Mouse (Mus musculus): ENCODE results near the gene Ndufaf1. TPM values are rescaled to one million over a fixed set of nuclear protein-coding genes. Genes with fewer than 3 reads are reported as not detected.
A peak's percentile ranks its signal among the peaks of the same experiment; 100 is the strongest.
"Not testable (repeated sequence)": the region's sequence is repeated elsewhere in the genome, so short reads cannot be mapped to it uniquely, and the experiment has no call there.

Gene Ndufaf1
- polyA plus RNA-seq, 1 experiment from 2014 or later: 40.3 TPM

- ATAC-seq (ENCODE audit: low FRiP score): no peak
- Histone ChIP-seq H3K36me3 (ENCODE audit: control insufficient read depth, insufficient read depth, low read length) (peaks cover 2% of the 10 kb centered on the region; the same call in 1 of the 2 replicates), H3K9me3 (ENCODE audit: control insufficient read depth, low read length) (no peaks in the 10 kb centered on the region), H3K4me2 (peak overlapping the region; percentile 14), H3K27ac (ENCODE audit: low read depth, low read length) (no peak overlapping the region), H3K9ac (ENCODE audit: low read length) (no peak overlapping the region), H3K4me3 (ENCODE audit: low read depth, low read length) (no peak overlapping the region), H3K27me3 (ENCODE audit: control insufficient read depth, insufficient read depth, low read length) (no peaks in the 10 kb centered on the region), H3K4me1 (ENCODE audit: control insufficient read depth, insufficient read depth, low read length) (peaks cover 19% of the 10 kb centered on the region)
- 93% methylated on average over 2 of the region's 2 CpGs for WGBS
- no peak for DNase-seq (ENCODE audit: low spot score, missing footprints)
Observed at GRCm38 (mm10) chr2:119621302-119621701, 41.3 kb downstream of the Ndufaf1 start.

- 19% methylated on average over 6 of the region's 6 CpGs for WGBS
Observed at GRCm38 (mm10) chr2:119619002-119619401, 43.6 kb downstream of the Ndufaf1 start.

GRCm38 (mm10) chr2:119618199-119618982, 44.2 kb downstream of the Ndufaf1 start, which contains the start of the genes Nusap1 and Oip5:
Gene Nusap1 (plus strand): TSS chr2:119618298.
Gene Oip5 (minus strand): TSS chr2:119618469.
- H3K27me3 ChIP-seq (ENCODE audit: control insufficient read depth, insufficient read depth, low read length): no peaks in the 10 kb centered on the region
- peak within 1 kb of the TSS; percentile 79 for H3K4me2 ChIP-seq
- under 1% methylated on average over 55 of the region's 55 CpGs for WGBS
- peak within 1 kb of the TSS; percentile 79 for H3K4me3 ChIP-seq (ENCODE audit: low read depth, low read length)
- no peaks in the 10 kb centered on the region for H3K36me3 ChIP-seq (ENCODE audit: control insufficient read depth, insufficient read depth, low read length)
- no peaks in the 10 kb centered on the region for H3K9me3 ChIP-seq (ENCODE audit: control insufficient read depth, low read length)
- ATAC-seq (ENCODE audit: low FRiP score) (peak; percentile 100), DNase-seq (ENCODE audit: low spot score, missing footprints) (peak; percentile 98)
- peak within 1 kb of the TSS; percentile 83 for H3K9ac ChIP-seq (ENCODE audit: low read length)
- H3K27ac ChIP-seq (ENCODE audit: low read depth, low read length): no peak within 1 kb of the TSS; the same call in 1 of the 2 replicates
- H3K4me1 ChIP-seq (ENCODE audit: control insufficient read depth, insufficient read depth, low read length): peaks cover 19% of the 10 kb centered on the region

More at GRCm38 (mm10) chr2:119619002-119619401, 43.6 kb downstream of the Ndufaf1 start:
- H3K9ac ChIP-seq (ENCODE audit: low read length): peak overlapping the region; percentile 53
- H3K4me3 ChIP-seq (ENCODE audit: low read depth, low read length): peak overlapping the region; percentile 79
- not testable (repeated sequence) for DNase-seq (ENCODE audit: low spot score, missing footprints); ATAC-seq (ENCODE audit: low FRiP score); H3K9me3 ChIP-seq (ENCODE audit: control insufficient read depth, low read length); H3K27ac ChIP-seq (ENCODE audit: low read depth, low read length); H3K27me3 ChIP-seq (ENCODE audit: control insufficient read depth, insufficient read depth, low read length); H3K36me3 ChIP-seq (ENCODE audit: control insufficient read depth, insufficient read depth, low read length)
- H3K4me1 ChIP-seq (ENCODE audit: control insufficient read depth, insufficient read depth, low read length): peaks cover 19% of the 10 kb centered on the region
- H3K4me2 ChIP-seq: peak overlapping the region; percentile 58

GRCm38 (mm10) chr2:119617841-119618198, 44.8 kb downstream of the Ndufaf1 start:
- Histone ChIP-seq H3K9ac (ENCODE audit: low read length) (peak overlapping the region; percentile 83), H3K4me2 (peak overlapping the region; percentile 79), H3K36me3 (ENCODE audit: control insufficient read depth, insufficient read depth, low read length) (no peaks in the 10 kb centered on the region), H3K4me3 (ENCODE audit: low read depth, low read length) (peak overlapping the region; percentile 79), H3K27ac (ENCODE audit: low read depth, low read length) (no peak overlapping the region; the same call in 1 of the 2 replicates), H3K9me3 (ENCODE audit: control insufficient read depth, low read length) (no peaks in the 10 kb centered on the region), H3K4me1 (ENCODE audit: control insufficient read depth, insufficient read depth, low read length) (peaks cover 19% of the 10 kb centered on the region), H3K27me3 (ENCODE audit: control insufficient read depth, insufficient read depth, low read length) (no peaks in the 10 kb centered on the region)
- under 1% methylated on average over 13 of the region's 13 CpGs for WGBS
- ATAC-seq (ENCODE audit: low FRiP score) (no peak), DNase-seq (ENCODE audit: low spot score, missing footprints) (no peak)

GRCm38 (mm10) chr2:119607023-119607422, 55.6 kb downstream of the Ndufaf1 start:
- Histone ChIP-seq H3K27me3 (ENCODE audit: control insufficient read depth, insufficient read depth, low read length) (no peaks in the 10 kb centered on the region), H3K4me1 (ENCODE audit: control insufficient read depth, insufficient read depth, low read length) (no peaks in the 10 kb centered on the region), H3K4me3 (ENCODE audit: low read depth, low read length) (no peak overlapping the region), H3K4me2 (no peak overlapping the region), H3K27ac (ENCODE audit: low read depth, low read length) (no peak overlapping the region), H3K9ac (ENCODE audit: low read length) (no peak overlapping the region), H3K9me3 (ENCODE audit: control insufficient read depth, low read length) (no peaks in the 10 kb centered on the region), H3K36me3 (ENCODE audit: control insufficient read depth, insufficient read depth, low read length) (peaks cover 9% of the 10 kb centered on the region; the same call in 1 of the 2 replicates)
- WGBS: 96% methylated on average over 4 of the region's 4 CpGs
- ATAC-seq (ENCODE audit: low FRiP score) (no peak), DNase-seq (ENCODE audit: low spot score, missing footprints) (no peak)

Other genes starting within 250 kb of the Ndufaf1 start
- gene Ino80, start 185.1 kb downstream of the Ndufaf1 start, polyA plus RNA-seq (2014; fragmentation: Nextera tagmentation; extraction: Ambion mirVana): 3.9 and 4.3 TPM in 2 replicates
- gene Exd1, start 115.2 kb downstream of the Ndufaf1 start, polyA plus RNA-seq (2014; fragmentation: Nextera tagmentation; extraction: Ambion mirVana): 0.20 and 0.69 TPM in 2 replicates
- 56.2 and 61.4 TPM in 2 replicates for gene Chp1, start 115.1 kb downstream of the Ndufaf1 start, polyA plus RNA-seq (2014; fragmentation: Nextera tagmentation; extraction: Ambion mirVana)
- 121 and 130 TPM in 2 replicates for gene Nusap1, start 44.5 kb downstream of the Ndufaf1 start, polyA plus RNA-seq (2014; fragmentation: Nextera tagmentation; extraction: Ambion mirVana)
- 38.0 and 38.5 TPM in 2 replicates for gene Oip5, start 44.4 kb downstream of the Ndufaf1 start, polyA plus RNA-seq (2014; fragmentation: Nextera tagmentation; extraction: Ambion mirVana)
- gene Rtf1, start 12.2 kb upstream of the Ndufaf1 start, polyA plus RNA-seq (2014; fragmentation: Nextera tagmentation; extraction: Ambion mirVana): 32.1 and 34.5 TPM in 2 replicates
- gene Itpka, start 79.5 kb upstream of the Ndufaf1 start, polyA plus RNA-seq (2014; fragmentation: Nextera tagmentation; extraction: Ambion mirVana): 1.2 and 1.4 TPM in 2 replicates
- gene Ltk, start 97.6 kb upstream of the Ndufaf1 start, polyA plus RNA-seq (2014; fragmentation: Nextera tagmentation; extraction: Ambion mirVana): 0.05 TPM in 1 of 2 replicates, not detected in the other
- 18.2 and 22.8 TPM in 2 replicates for gene Rpap1, start 124.7 kb upstream of the Ndufaf1 start, polyA plus RNA-seq (2014; fragmentation: Nextera tagmentation; extraction: Ambion mirVana)
- 19.1 and 22.6 TPM in 2 replicates for gene Tyro3, start 134.9 kb upstream of the Ndufaf1 start, polyA plus RNA-seq (2014; fragmentation: Nextera tagmentation; extraction: Ambion mirVana)
- gene Mga, start 234.4 kb upstream of the Ndufaf1 start, polyA plus RNA-seq (2014; fragmentation: Nextera tagmentation; extraction: Ambion mirVana): 32.1 and 32.9 TPM in 2 replicates